Mouse (Mus musculus) midbrain, embryonic 12.5 days (tissue): ENCODE results near the gene Trim62. TPM values are rescaled to one million over a fixed set of nuclear protein-coding genes. Genes with fewer than 3 reads are reported as not detected.

Source experiments
- ATAC-seq: fragments of 200-750 bp; cut with Nextera tagmentation; 2 replicates; pipeline ENCODE4 v1.8.0; 2017; ENCODE audit warnings: low read depth, moderate TSS enrichment, moderate library complexity; ENCODE audit not compliant: low FRiP score
- H3K27ac ChIP-seq: fragments of 300-500 bp; sonication (generic); replicated peaks from 2 replicates; pipeline ENCODE4 v1.5.1; 2016; ENCODE audit warnings: mild to moderate bottlenecking
- H3K27me3 ChIP-seq: fragments of 300-500 bp; sonication (generic); 2 replicates; pipeline ENCODE4 v1.6.1; 2016; ENCODE audit warnings: mild to moderate bottlenecking
- H3K36me3 ChIP-seq: fragments of 300-500 bp; sonication (generic); 2 replicates; pipeline ENCODE4 v1.6.1; 2016
- H3K4me1 ChIP-seq: fragments of 300-500 bp; sonication (generic); 2 replicates; pipeline ENCODE4 v1.6.1; 2016
- H3K4me2 ChIP-seq: fragments of 300-500 bp; sonication (generic); replicated peaks from 2 replicates; pipeline ENCODE4 v1.6.1; 2016; ENCODE audit warnings: mild to moderate bottlenecking, moderate library complexity
- H3K4me3 ChIP-seq: fragments of 300-500 bp; sonication (generic); 2 replicates; pipeline ENCODE4 v1.5.1; 2016; ENCODE audit warnings: mild to moderate bottlenecking
- H3K9ac ChIP-seq: fragments of 300-500 bp; sonication (generic); replicated peaks from 2 replicates; pipeline ENCODE4 v1.6.1; 2016; ENCODE audit warnings: mild to moderate bottlenecking, moderate library complexity
- H3K9me3 ChIP-seq: fragments of 300-500 bp; sonication (generic); 2 replicates; pipeline ENCODE4 v1.6.1; 2016; ENCODE audit warnings: mild to moderate bottlenecking
- WGBS: fragments of 180-500 bp; shearing (Covaris S2); methylation state at CpG from one replicate; pipeline ENCODE4 v1.1.7; 2016; 5-methylcytosine and 5-hydroxymethylcytosine counted together
- polyA plus RNA-seq: library from polyadenylated mRNA; unstranded; fragments of >200 nt; fragmentation: Nextera tagmentation; extraction: Ambion mirVana; gene quantifications from 2 replicates; pipeline ENCODE4 v1.2.1, GENCODE M21; 2016

Trim62 gene
- polyA plus RNA-seq, 1 experiment from 2014 or later: 14.9 TPM

GRCm38 (mm10) chr4:128950461-128950860 lies 67.1 kb downstream of the Trim62 start:
- H3K36me3 ChIP-seq: no peaks in the 10 kb centered on the region
- H3K27ac ChIP-seq: no peak overlapping the region
- no peak for ATAC-seq
- no peaks in the 10 kb centered on the region for H3K9me3 ChIP-seq
- H3K9ac ChIP-seq: no peak overlapping the region
- no peak overlapping the region for H3K4me3 ChIP-seq
- peaks cover 5% of the 10 kb centered on the region; the same call in 1 of the 2 replicates for H3K27me3 ChIP-seq
- WGBS: 87% methylated on average over 5 of the region's 5 CpGs
- H3K4me1 ChIP-seq: peaks cover 10% of the 10 kb centered on the region; the same call in 1 of the 2 replicates
- H3K4me2 ChIP-seq: no peak overlapping the region

DNA sequence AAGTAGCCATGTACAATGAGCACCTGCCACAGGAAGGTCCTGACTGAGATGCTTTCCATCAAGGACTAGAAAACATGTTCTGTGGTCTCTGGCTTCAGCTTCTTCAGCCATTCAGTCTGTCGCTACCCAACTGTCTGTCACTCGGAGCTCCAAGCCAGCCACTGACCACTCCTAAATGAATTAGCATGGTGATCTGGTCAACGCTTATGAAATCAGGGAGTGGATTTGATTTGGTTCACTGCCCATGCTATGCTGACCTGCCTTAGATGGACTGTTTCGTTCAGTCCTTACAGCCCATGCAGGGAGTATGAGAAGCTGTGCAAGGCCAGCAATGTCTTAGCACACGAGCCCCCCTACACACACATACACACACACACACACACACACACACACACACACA lies 70.5 kb downstream of the Trim62 start:
- Histone ChIP-seq H3K4me2 (no peak overlapping the region), H3K36me3 (no peaks in the 10 kb centered on the region), H3K4me3 (no peak overlapping the region), H3K9ac (no peak overlapping the region), H3K9me3 (no peaks in the 10 kb centered on the region), H3K27ac (no peak overlapping the region), H3K27me3 (peaks cover 5% of the 10 kb centered on the region; the same call in 1 of the 2 replicates), H3K4me1 (peaks cover 17% of the 10 kb centered on the region)
- ATAC-seq: no peak
- 74% methylated on average over 5 of the region's 5 CpGs for WGBS

- Histone ChIP-seq H3K4me2 (no peak overlapping the region), H3K27ac (no peak overlapping the region), H3K4me3 (no peak overlapping the region), H3K4me1 (peaks cover 30% of the 10 kb centered on the region), H3K36me3 (no peaks in the 10 kb centered on the region), H3K9me3 (no peaks in the 10 kb centered on the region), H3K27me3 (peaks cover 7% of the 10 kb centered on the region; the same call in 1 of the 2 replicates), H3K9ac (no peak overlapping the region)
- ATAC-seq: 0 out of 2 replicates have a peak, but pooled peaks have one; percentile 20
- 48% methylated on average over 11 of the region's 11 CpGs for WGBS
These were observed 74.0 kb downstream of the Trim62 start for GRCm38 (mm10) chr4:128957155-128957911.

DNA sequence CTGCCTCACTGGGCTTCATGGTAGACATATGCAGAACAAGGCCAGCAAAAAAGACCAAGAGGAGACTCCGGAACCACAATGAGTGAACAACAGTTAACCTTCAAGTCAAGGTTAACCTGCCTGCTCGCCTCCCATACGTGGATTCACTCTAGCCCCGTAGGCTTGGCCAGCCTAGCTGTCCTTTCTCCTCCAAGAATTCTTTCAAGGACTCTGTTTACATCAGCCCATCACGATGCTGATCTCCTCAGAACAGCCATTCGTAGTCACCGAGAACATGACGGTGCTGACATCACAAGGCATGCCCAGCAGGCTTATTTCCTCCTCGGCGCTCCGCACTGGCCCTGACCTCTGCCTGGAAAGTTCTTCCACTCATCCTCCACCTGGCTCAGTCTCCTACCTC lies 74.8 kb downstream of the Trim62 start:
- H3K9me3 ChIP-seq: no peaks in the 10 kb centered on the region
- H3K4me1 ChIP-seq: peaks cover 35% of the 10 kb centered on the region
- H3K36me3 ChIP-seq: no peaks in the 10 kb centered on the region
- H3K27me3 ChIP-seq: peaks cover 7% of the 10 kb centered on the region; the same call in 1 of the 2 replicates
- no peak overlapping the region for H3K4me2 ChIP-seq
- no peak overlapping the region for H3K4me3 ChIP-seq
- ATAC-seq: no peak
- no peak overlapping the region for H3K27ac ChIP-seq
- WGBS: 88% methylated on average over 11 of the region's 11 CpGs
- H3K9ac ChIP-seq: no peak overlapping the region

- 62% methylated on average over 8 of the region's 8 CpGs for WGBS
- no peaks in the 10 kb centered on the region for H3K36me3 ChIP-seq
- no peak overlapping the region for H3K4me2 ChIP-seq
- no peaks in the 10 kb centered on the region for H3K9me3 ChIP-seq
- H3K9ac ChIP-seq: no peak overlapping the region
- H3K4me1 ChIP-seq: peaks cover 37% of the 10 kb centered on the region
- H3K4me3 ChIP-seq: no peak overlapping the region
- peaks cover 7% of the 10 kb centered on the region; the same call in 1 of the 2 replicates for H3K27me3 ChIP-seq
- no peak overlapping the region for H3K27ac ChIP-seq
- ATAC-seq: no peak
These were observed 75.5 kb downstream of the Trim62 start for GRCm38 (mm10) chr4:128958849-128959248.

GRCm38 (mm10) chr4:128959676-128960075 lies 76.3 kb downstream of the Trim62 start:
- Histone ChIP-seq H3K9ac (no peak overlapping the region), H3K27me3 (peaks cover 11% of the 10 kb centered on the region), H3K4me2 (no peak overlapping the region), H3K4me1 (peaks cover 34% of the 10 kb centered on the region), H3K4me3 (no peak overlapping the region), H3K9me3 (no peaks in the 10 kb centered on the region), H3K36me3 (no peaks in the 10 kb centered on the region), H3K27ac (no peak overlapping the region)
- no peak for ATAC-seq
- 89% methylated on average over 17 of the region's 17 CpGs for WGBS

Other genes starting within 250 kb of the Trim62 start
- 133 and 153 TPM in 2 replicates for gene Phc2, start 228.9 kb upstream of the Trim62 start, polyA plus RNA-seq
- gene A3galt2, start 128.2 kb upstream of the Trim62 start, polyA plus RNA-seq: 0.56 and 0.59 TPM in 2 replicates
- gene Zfp362, start 77.5 kb upstream of the Trim62 start, polyA plus RNA-seq: 43.5 and 45.9 TPM in 2 replicates
- 16.4 and 16.9 TPM in 2 replicates for gene Azin2, start 78.9 kb downstream of the Trim62 start, polyA plus RNA-seq
- 136 and 138 TPM in 2 replicates for gene Ak2, start 108.4 kb downstream of the Trim62 start, polyA plus RNA-seq
- 15.8 and 16.5 TPM in 2 replicates for gene Rnf19b, start 174.7 kb downstream of the Trim62 start, polyA plus RNA-seq
- 0.51 and 0.63 TPM in 2 replicates for gene Tmem54, start 222.0 kb downstream of the Trim62 start, polyA plus RNA-seq
- gene Hpca, start 238.5 kb downstream of the Trim62 start, polyA plus RNA-seq: 3.6 and 4.0 TPM in 2 replicates